Mouse (Mus musculus) spleen, adult 2 months (tissue): ENCODE data around the gene Tgfb3. TPM values are rescaled to one million over a fixed set of nuclear protein-coding genes. Genes with fewer than 3 reads are reported as not detected.

ENCODE experiments used
- DNase-seq, 2 experiments: peaks; one replicate each; pipeline versions ENCODE4 v3.0.0 to v3.0.0-alpha.2; 2012 to 2021; ENCODE audit warnings: low spot score in 2 of 2, low read depth in 1 of 2
- H3K27ac ChIP-seq: fragments of 200-500 bp; 2 replicates; pipeline ENCODE4 v1.5.1; 2012; ENCODE audit warnings: low read length, inconsistent platforms; ENCODE audit not compliant: insufficient read depth
- H3K27me3 ChIP-seq: fragments of 200-500 bp; 2 replicates; pipeline ENCODE4 v1.6.1; 2012; ENCODE audit warnings: mild to moderate bottlenecking, moderate library complexity, low read length, inconsistent platforms; ENCODE audit not compliant: control insufficient read depth, insufficient read depth
- H3K36me3 ChIP-seq: fragments of 200-500 bp; 2 replicates; pipeline ENCODE4 v1.6.1; 2012; ENCODE audit warnings: mild to moderate bottlenecking, low read length, inconsistent platforms; ENCODE audit not compliant: control insufficient read depth, insufficient read depth
- H3K4me1 ChIP-seq: fragments of 200-500 bp; 2 replicates; pipeline ENCODE4 v1.6.1; 2011; ENCODE audit warnings: inconsistent platforms; ENCODE audit not compliant: control insufficient read depth, insufficient read depth, insufficient read length
- H3K4me3 ChIP-seq: fragments of 200-500 bp; 2 replicates; pipeline ENCODE4 v1.5.1; 2011; ENCODE audit warnings: mild to moderate bottlenecking, inconsistent platforms; ENCODE audit not compliant: insufficient read depth, insufficient read length; ENCODE audit errors: extremely low read depth
- CTCF ChIP-seq: fragments of 200-500 bp; IDR thresholded peaks from 2 replicates; pipeline ENCODE4 v1.5.1; 2011; ENCODE audit warnings: mild to moderate bottlenecking, inconsistent platforms; ENCODE audit not compliant: insufficient read depth, insufficient read length, insufficient replicate concordance; ENCODE audit errors: extremely low read depth
- POLR2A ChIP-seq: fragments of 200-500 bp; IDR thresholded peaks from 2 replicates; pipeline ENCODE4 v1.6.1; 2011; ENCODE audit warnings: low read depth, low read length, inconsistent platforms
- WGBS: fragments of 180-500 bp; shearing (Covaris S2); methylation state at CpG from one replicate; pipeline ENCODE4 v1.1.7; 2018; 5-methylcytosine and 5-hydroxymethylcytosine counted together
- polyA plus RNA-seq: library from polyadenylated mRNA; depleted of rRNA; stranded (reverse); fragments of >200 nt; gene quantifications from 2 replicates; pipeline ENCODE4 v1.2.3, GENCODE M21; 2012

The Tgfb3 gene
- polyA plus RNA-seq, 1 experiment, result 2.8 TPM

GRCm38 (mm10) chr12:86074681-86075080 is 4.2 kb downstream of the Tgfb3 start:
- Histone ChIP-seq H3K36me3 (no peaks in the 10 kb centered on the region), H3K4me3 (no peak overlapping the region), H3K27ac (no peak overlapping the region), H3K4me1 (no peaks in the 10 kb centered on the region), H3K27me3 (no peaks in the 10 kb centered on the region)
- TF ChIP-seq POLR2A (no peak), CTCF (no peak)
- 91% methylated on average over 12 of the region's 12 CpGs for WGBS
- no peak for DNase-seq

- 93% methylated on average over 6 of the region's 6 CpGs for WGBS
- H3K27ac ChIP-seq, result no peak overlapping the region
- no peaks in the 10 kb centered on the region for H3K36me3 ChIP-seq
- no peak for TF ChIP-seq POLR2A
- no peak for TF ChIP-seq CTCF
- H3K4me3 ChIP-seq, result no peak overlapping the region
- DNase-seq, result no peak
- H3K4me1 ChIP-seq, result no peaks in the 10 kb centered on the region
- no peaks in the 10 kb centered on the region for H3K27me3 ChIP-seq
Observed at GRCm38 (mm10) chr12:86071432-86071831, 7.4 kb downstream of the Tgfb3 start.

GRCm38 (mm10) chr12:86064796-86065195 is 14.0 kb downstream of the Tgfb3 start:
- DNase-seq, result no peak
- Histone ChIP-seq H3K36me3 (no peaks in the 10 kb centered on the region), H3K27ac (no peak overlapping the region), H3K4me3 (no peak overlapping the region), H3K4me1 (no peaks in the 10 kb centered on the region), H3K27me3 (no peaks in the 10 kb centered on the region)
- TF ChIP-seq CTCF (no peak), POLR2A (no peak)

GRCm38 (mm10) chr12:86059341-86059740 is 19.5 kb downstream of the Tgfb3 start:
- no peak overlapping the region for H3K27ac ChIP-seq
- TF ChIP-seq CTCF (no peak), POLR2A (no peak)
- no peaks in the 10 kb centered on the region for H3K27me3 ChIP-seq
- no peak for DNase-seq
- H3K36me3 ChIP-seq, result no peaks in the 10 kb centered on the region
- H3K4me1 ChIP-seq, result no peaks in the 10 kb centered on the region
- H3K4me3 ChIP-seq, result no peak overlapping the region
- 87% methylated on average over 6 of the region's 6 CpGs for WGBS

DNA sequence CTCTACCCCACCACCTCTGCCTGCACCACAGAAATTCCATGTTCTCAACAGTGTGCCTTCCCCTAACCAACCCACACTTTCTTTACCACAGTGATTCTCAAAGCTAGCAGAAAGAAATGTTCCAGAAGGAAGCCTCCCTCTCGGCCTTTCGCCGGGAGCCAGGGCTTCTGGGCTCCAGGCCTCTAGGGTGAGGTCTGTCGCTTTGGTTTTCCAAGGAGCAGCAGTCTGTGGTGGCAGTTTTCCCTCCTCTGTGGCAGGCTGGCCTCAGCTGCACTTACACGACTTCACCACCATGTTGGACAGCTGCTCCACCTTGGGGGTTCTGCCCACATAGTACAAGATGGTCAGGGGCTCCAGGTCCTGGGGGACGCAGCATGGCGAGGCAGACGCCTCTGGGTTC is 21.3 kb downstream of the Tgfb3 start:
- no peak for DNase-seq
- WGBS, result 96% methylated on average over 8 of the region's 8 CpGs
- no peak for TF ChIP-seq POLR2A
- TF ChIP-seq CTCF, result no peak
- Histone ChIP-seq H3K27me3 (no peaks in the 10 kb centered on the region), H3K4me1 (no peaks in the 10 kb centered on the region), H3K4me3 (no peak overlapping the region), H3K36me3 (no peaks in the 10 kb centered on the region), H3K27ac (no peak overlapping the region)

DNA sequence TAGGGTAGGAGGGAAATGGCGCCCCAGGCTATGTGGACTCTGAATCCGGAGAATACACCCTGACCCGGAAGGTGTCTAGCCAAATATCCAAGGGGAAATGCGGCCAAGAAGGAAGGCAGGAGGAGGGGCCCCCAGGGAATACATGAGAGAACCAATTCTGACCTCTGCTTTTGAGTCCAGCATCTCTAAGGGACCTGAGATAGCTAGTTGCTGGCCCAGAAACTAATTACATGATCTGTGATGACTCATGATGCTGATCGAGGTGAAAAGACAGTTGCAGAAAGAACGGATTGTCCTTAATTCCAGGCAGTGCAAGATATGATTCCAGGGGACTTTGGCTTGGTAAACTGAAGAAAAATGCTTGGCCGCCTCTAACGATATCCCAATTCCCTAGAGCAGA is 21.9 kb downstream of the Tgfb3 start:
- TF ChIP-seq POLR2A (no peak), CTCF (no peak)
- Histone ChIP-seq H3K4me1 (no peaks in the 10 kb centered on the region), H3K36me3 (no peaks in the 10 kb centered on the region), H3K27me3 (no peaks in the 10 kb centered on the region), H3K4me3 (no peak overlapping the region), H3K27ac (no peak overlapping the region)
- WGBS, result 91% methylated on average over 8 of the region's 8 CpGs
- DNase-seq, result no peak

- WGBS, result 94% methylated on average over 2 of the region's 2 CpGs
- TF ChIP-seq CTCF (no peak), POLR2A (no peak)
Observed at GRCm38 (mm10) chr12:86055306-86055705, 23.5 kb downstream of the Tgfb3 start.

DNA sequence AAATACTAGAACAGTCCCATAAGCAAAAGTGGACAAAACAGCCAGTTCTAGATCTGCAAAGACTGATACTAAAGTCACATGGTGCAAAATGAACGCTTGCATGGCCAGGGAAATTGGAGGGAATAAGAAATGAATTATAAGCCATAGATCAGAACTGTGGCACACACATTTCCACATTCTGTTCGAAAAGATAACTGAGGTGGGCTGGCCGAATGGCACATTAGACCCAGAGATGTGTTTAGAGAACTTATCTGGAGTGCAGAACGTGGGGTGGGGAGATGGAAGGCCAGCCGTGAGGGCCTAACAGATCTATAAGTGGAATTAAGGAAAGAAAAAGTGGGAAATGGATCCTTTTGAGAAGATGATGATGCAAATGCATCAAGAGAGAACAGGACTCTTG is 27.4 kb downstream of the Tgfb3 start:
- Histone ChIP-seq H3K4me1 (peaks cover 5% of the 10 kb centered on the region; the same call in 1 of the 2 replicates), H3K27ac (no peak overlapping the region), H3K4me3 (no peak overlapping the region), H3K36me3 (no peaks in the 10 kb centered on the region), H3K27me3 (no peaks in the 10 kb centered on the region)
- 91% methylated on average over 5 of the region's 5 CpGs for WGBS
- no peak for TF ChIP-seq CTCF
- no peak for TF ChIP-seq POLR2A
- DNase-seq, result no peak

More at GRCm38 (mm10) chr12:86055306-86055705, 23.5 kb downstream of the Tgfb3 start:
- Histone ChIP-seq H3K27ac (no peak overlapping the region), H3K36me3 (no peaks in the 10 kb centered on the region), H3K27me3 (no peaks in the 10 kb centered on the region), H3K4me1 (no peaks in the 10 kb centered on the region), H3K4me3 (no peak overlapping the region)
- no peak for DNase-seq
